Mouse (Mus musculus) heart, embryonic 12.5 days (tissue): Measurements from ENCODE around the gene Slc26a3. TPM values are rescaled to one million over a fixed set of nuclear protein-coding genes. Genes with fewer than 3 reads are reported as not detected.
"Not testable (repeated sequence)": the region's sequence is repeated elsewhere in the genome, so short reads cannot be mapped to it uniquely, and the experiment has no call there.

Experiments used
- ATAC-seq: fragments of 200-750 bp; cut with Nextera tagmentation; 2 replicates; pipeline ENCODE4 v1.8.0; 2017; ENCODE audit warnings: moderate TSS enrichment, moderate library complexity; ENCODE audit not compliant: insufficient number of reproducible peaks, low FRiP score
- H3K27ac ChIP-seq: fragments of 300-500 bp; sonication (generic); 2 replicates; pipeline ENCODE4 v1.5.1; 2016; ENCODE audit warnings: mild to moderate bottlenecking, moderate library complexity; ENCODE audit not compliant: poor library complexity, severe bottlenecking
- H3K27me3 ChIP-seq: fragments of 300-500 bp; sonication (generic); replicated peaks from 2 replicates; pipeline ENCODE4 v1.6.1; 2016; ENCODE audit warnings: mild to moderate bottlenecking, moderate library complexity
- H3K36me3 ChIP-seq: fragments of 300-500 bp; sonication (generic); 2 replicates; pipeline ENCODE4 v1.6.1; 2016; ENCODE audit warnings: mild to moderate bottlenecking, moderate library complexity
- H3K4me1 ChIP-seq: fragments of 300-500 bp; sonication (generic); replicated peaks from 2 replicates; pipeline ENCODE4 v1.6.1; 2016; ENCODE audit warnings: mild to moderate bottlenecking
- H3K4me2 ChIP-seq: fragments of 300-500 bp; sonication (generic); 2 replicates; pipeline ENCODE4 v1.6.1; 2016; ENCODE audit warnings: mild to moderate bottlenecking, moderate library complexity
- H3K4me3 ChIP-seq: fragments of 300-500 bp; sonication (generic); 2 replicates; pipeline ENCODE4 v1.5.1; 2016; ENCODE audit warnings: mild to moderate bottlenecking
- H3K9ac ChIP-seq: fragments of 300-500 bp; sonication (generic); 2 replicates; pipeline ENCODE4 v1.6.1; 2016; ENCODE audit warnings: mild to moderate bottlenecking, moderate library complexity
- H3K9me3 ChIP-seq: fragments of 300-500 bp; sonication (generic); replicated peaks from 2 replicates; pipeline ENCODE4 v1.6.1; 2016; ENCODE audit warnings: mild to moderate bottlenecking, moderate library complexity
- WGBS: fragments of 180-500 bp; shearing (Covaris S2); methylation state at CpG from one replicate; pipeline ENCODE4 v1.1.7; 2016; 5-methylcytosine and 5-hydroxymethylcytosine counted together
- polyA plus RNA-seq: library from polyadenylated mRNA; unstranded; fragments of >200 nt; fragmentation: Nextera tagmentation; extraction: Ambion mirVana; gene quantifications from 2 replicates; pipeline ENCODE4 v1.2.1, GENCODE M21; 2016

The Slc26a3 gene
- polyA plus RNA-seq, 1 experiment from 2014 or later: 0.10 TPM

- no peak for ATAC-seq
- no peak overlapping the region for H3K9ac ChIP-seq
- H3K4me1 ChIP-seq: peaks cover 6% of the 10 kb centered on the region; the same call in 1 of the 2 replicates
- 73% methylated on average over 3 of the region's 3 CpGs for WGBS
- no peak overlapping the region for H3K4me3 ChIP-seq
- H3K9me3 ChIP-seq: no peaks in the 10 kb centered on the region
- H3K27me3 ChIP-seq: no peaks in the 10 kb centered on the region
- H3K27ac ChIP-seq: no peak overlapping the region
- no peak overlapping the region for H3K4me2 ChIP-seq
- no peaks in the 10 kb centered on the region for H3K36me3 ChIP-seq
Observed at GRCm38 (mm10) chr12:31421901-31422574, 31.4 kb downstream of the Slc26a3 start.

DNA sequence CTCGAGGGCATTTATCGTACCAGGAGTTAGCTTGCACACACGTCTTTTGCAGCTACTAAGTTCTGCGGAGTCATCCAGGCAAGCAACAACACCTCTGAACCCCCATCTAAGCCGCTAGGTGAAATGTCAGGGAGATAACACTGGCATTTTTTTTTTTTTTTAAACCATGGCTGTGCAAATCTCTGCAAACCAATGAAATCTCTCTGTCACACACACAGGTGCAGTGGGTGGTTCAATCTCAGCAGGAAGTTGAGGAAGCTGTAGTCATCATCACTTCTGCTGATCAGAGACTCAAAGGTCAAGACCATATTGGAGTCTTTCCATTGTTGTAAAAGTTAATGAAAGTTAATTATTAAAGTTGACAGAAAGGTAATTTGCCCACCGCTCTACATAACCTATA, 47.1 kb downstream of the Slc26a3 start:
- Histone ChIP-seq H3K4me1 (no peaks in the 10 kb centered on the region), H3K4me2 (no peak overlapping the region), H3K9ac (no peak overlapping the region), H3K36me3 (no peaks in the 10 kb centered on the region), H3K27me3 (0 out of 2 replicates have a peak, but pooled peaks cover 1% of the 10 kb centered on the region), H3K4me3 (no peak overlapping the region), H3K9me3 (no peaks in the 10 kb centered on the region), H3K27ac (no peak overlapping the region)
- 52% methylated on average over 6 of the region's 6 CpGs for WGBS
- no peak for ATAC-seq

DNA sequence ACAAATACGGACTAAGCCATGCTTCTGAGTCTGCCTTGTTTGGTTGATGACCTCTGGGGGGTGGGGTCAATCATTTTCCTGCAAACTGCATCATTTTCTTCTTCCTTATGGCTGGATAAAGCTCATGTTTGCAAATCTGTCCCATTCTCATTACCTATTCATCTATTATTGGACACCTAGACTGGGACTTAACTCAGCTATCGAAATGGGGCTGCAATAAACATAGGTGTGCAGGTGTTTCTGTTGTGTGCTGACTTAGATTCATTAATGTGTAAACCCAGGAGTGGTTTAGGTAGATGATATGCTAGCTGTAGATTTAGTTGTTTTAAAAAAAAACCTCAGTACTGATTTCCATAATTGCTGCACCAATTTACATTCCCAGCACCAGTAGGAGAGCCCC, 48.9 kb downstream of the Slc26a3 start:
- 0 out of 2 replicates have a peak, but pooled peaks cover 7% of the 10 kb centered on the region for H3K27me3 ChIP-seq
- no peaks in the 10 kb centered on the region for H3K36me3 ChIP-seq
- H3K4me3 ChIP-seq: no peak overlapping the region
- no peak overlapping the region for H3K4me2 ChIP-seq
- H3K9me3 ChIP-seq: no peaks in the 10 kb centered on the region
- H3K9ac ChIP-seq: no peak overlapping the region
- peaks cover 10% of the 10 kb centered on the region for H3K4me1 ChIP-seq
- H3K27ac ChIP-seq: no peak overlapping the region
- WGBS: 76% methylated on average over 2 of the region's 2 CpGs
- ATAC-seq: no peak

GRCm38 (mm10) chr12:31444131-31444546, 53.5 kb downstream of the Slc26a3 start:
- H3K9ac ChIP-seq: no peak overlapping the region
- H3K9me3 ChIP-seq: no peaks in the 10 kb centered on the region
- H3K4me1 ChIP-seq: peaks cover 14% of the 10 kb centered on the region
- 0 out of 2 replicates have a peak, but pooled peaks cover 7% of the 10 kb centered on the region for H3K27me3 ChIP-seq
- H3K4me2 ChIP-seq: peak overlapping the region; percentile 66
- no peaks in the 10 kb centered on the region for H3K36me3 ChIP-seq
- H3K27ac ChIP-seq: no peak overlapping the region
- H3K4me3 ChIP-seq: peak overlapping the region; percentile 28
- under 1% methylated on average over 11 of the region's 11 CpGs for WGBS
- peak; percentile 69; the same call in 1 of the 2 replicates for ATAC-seq

DNA sequence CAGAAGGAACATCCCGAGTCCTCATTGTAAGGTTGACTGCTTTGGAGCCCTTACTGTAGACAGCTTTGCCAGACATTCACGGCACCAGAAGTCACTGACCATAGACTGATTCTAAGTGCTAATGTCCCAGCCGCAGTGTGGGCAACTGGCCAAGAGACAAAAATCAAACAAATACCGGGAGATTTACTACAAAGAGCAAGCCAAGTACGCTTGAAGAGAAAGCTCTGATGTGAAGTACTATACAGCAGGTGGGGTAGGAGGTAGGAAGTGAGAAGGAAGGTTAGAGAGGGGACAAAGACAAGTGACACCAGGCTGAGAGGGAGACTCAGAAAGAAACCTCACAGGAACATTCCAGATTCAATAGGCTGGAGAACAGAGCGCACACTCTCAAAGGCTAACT, 54.2 kb downstream of the Slc26a3 start:
- WGBS: 62% methylated on average over 6 of the region's 6 CpGs
- H3K4me1 ChIP-seq: peaks cover 14% of the 10 kb centered on the region
- no peaks in the 10 kb centered on the region for H3K9me3 ChIP-seq
- H3K4me3 ChIP-seq: no peak overlapping the region
- H3K27me3 ChIP-seq: 0 out of 2 replicates have a peak, but pooled peaks cover 7% of the 10 kb centered on the region
- no peak overlapping the region for H3K9ac ChIP-seq
- no peak overlapping the region for H3K27ac ChIP-seq
- no peak for ATAC-seq
- no peak overlapping the region for H3K4me2 ChIP-seq
- no peaks in the 10 kb centered on the region for H3K36me3 ChIP-seq

DNA sequence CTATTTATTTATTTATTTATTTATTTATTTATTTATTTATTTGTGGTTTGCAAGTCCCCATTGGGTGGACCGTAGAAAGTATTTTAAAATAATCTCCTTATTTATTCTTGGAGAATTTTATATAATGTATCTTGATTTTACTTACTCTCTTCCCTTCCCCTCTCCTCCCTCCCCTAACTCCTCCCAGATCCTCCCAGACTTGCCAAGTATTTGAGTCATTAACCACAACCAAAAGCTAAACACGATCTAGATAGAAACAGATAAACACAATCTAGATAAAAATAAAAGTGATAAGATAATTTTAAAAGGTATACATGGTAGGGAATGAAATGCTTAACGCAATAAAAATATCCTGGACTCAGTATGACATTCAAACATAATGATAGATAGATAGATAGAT, 58.7 kb downstream of the Slc26a3 start:
- Histone ChIP-seq H3K4me1 (peaks cover 10% of the 10 kb centered on the region; the same call in 1 of the 2 replicates), H3K4me3 (no peak overlapping the region), H3K9ac (no peak overlapping the region), H3K4me2 (no peak overlapping the region), H3K27me3 (0 out of 2 replicates have a peak, but pooled peaks cover 3% of the 10 kb centered on the region), H3K36me3 (no peaks in the 10 kb centered on the region), H3K9me3 (no peaks in the 10 kb centered on the region), H3K27ac (no peak overlapping the region)
- no peak for ATAC-seq
- 77% methylated on average over 3 of the region's 3 CpGs for WGBS

DNA sequence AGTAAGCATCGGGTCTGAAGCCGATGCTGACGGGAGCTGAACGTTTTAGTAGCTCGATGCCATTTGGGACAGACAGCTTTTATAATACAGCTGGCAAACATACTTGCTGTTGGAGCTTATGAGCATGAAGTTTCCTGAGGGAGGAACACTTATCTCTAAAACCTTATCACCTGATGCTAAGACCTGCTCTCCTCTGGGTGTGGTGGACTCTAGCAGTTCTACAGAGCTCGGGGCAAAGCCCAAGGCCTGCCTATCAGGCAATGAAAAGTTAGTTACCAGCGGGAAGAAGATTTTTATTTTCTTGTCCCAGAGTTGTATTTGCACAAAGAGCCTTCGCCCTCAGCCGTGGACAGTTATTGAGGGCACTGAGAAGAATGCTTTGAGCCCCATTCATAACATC, 65.6 kb downstream of the Slc26a3 start:
- H3K4me3 ChIP-seq: no peak overlapping the region
- ATAC-seq: no peak
- H3K4me1 ChIP-seq: no peaks in the 10 kb centered on the region
- no peak overlapping the region for H3K27ac ChIP-seq
- no peak overlapping the region for H3K4me2 ChIP-seq
- H3K9ac ChIP-seq: no peak overlapping the region
- no peaks in the 10 kb centered on the region for H3K36me3 ChIP-seq
- 78% methylated on average over 9 of the region's 9 CpGs for WGBS
- H3K9me3 ChIP-seq: no peaks in the 10 kb centered on the region
- H3K27me3 ChIP-seq: 0 out of 2 replicates have a peak, but pooled peaks cover 3% of the 10 kb centered on the region

- no peak for ATAC-seq
- Histone ChIP-seq H3K9me3 (no peaks in the 10 kb centered on the region), H3K4me1 (no peaks in the 10 kb centered on the region), H3K9ac (no peak overlapping the region), H3K4me3 (no peak overlapping the region), H3K27me3 (no peaks in the 10 kb centered on the region), H3K36me3 (no peaks in the 10 kb centered on the region), H3K27ac (no peak overlapping the region), H3K4me2 (no peak overlapping the region)
- WGBS: 60% methylated on average over 4 of the region's 4 CpGs
Observed at GRCm38 (mm10) chr12:31458474-31458873, 67.8 kb downstream of the Slc26a3 start.

DNA sequence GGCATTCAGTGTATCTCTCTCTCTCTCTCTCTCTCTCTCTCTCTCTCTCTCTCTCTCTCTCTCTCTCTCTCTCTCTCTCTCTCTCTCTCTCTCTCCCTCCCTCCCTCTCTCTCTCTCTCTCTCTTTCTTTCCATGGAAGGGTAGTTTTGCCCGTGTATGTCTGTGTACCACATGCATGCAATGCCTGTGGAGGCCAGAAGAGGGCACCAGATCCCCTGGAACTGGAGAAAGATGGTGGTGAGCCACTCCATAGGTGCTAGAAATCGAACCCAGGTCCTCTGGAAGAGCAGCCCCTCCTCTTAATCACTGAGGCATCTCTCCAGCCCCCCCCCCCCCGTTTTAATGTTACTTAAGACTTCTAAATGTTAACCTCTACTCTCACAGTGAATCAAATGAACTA, 69.6 kb downstream of the Slc26a3 start:
- 36% methylated on average over 3 of the region's 3 CpGs for WGBS
- not testable (repeated sequence) for H3K9me3 ChIP-seq, H3K27me3 ChIP-seq, H3K36me3 ChIP-seq, H3K4me1 ChIP-seq, ATAC-seq, H3K9ac ChIP-seq, H3K27ac ChIP-seq, H3K4me3 ChIP-seq, H3K4me2 ChIP-seq

- Histone ChIP-seq H3K4me3 (no peak overlapping the region), H3K9ac (no peak overlapping the region), H3K4me2 (no peak overlapping the region), H3K4me1 (peaks cover 4% of the 10 kb centered on the region), H3K36me3 (no peaks in the 10 kb centered on the region), H3K27ac (no peak overlapping the region), H3K27me3 (no peaks in the 10 kb centered on the region), H3K9me3 (no peaks in the 10 kb centered on the region)
- 85% methylated on average over 9 of the region's 9 CpGs for WGBS
- no peak for ATAC-seq
Observed at GRCm38 (mm10) chr12:31461371-31461770, 70.7 kb downstream of the Slc26a3 start.

DNA sequence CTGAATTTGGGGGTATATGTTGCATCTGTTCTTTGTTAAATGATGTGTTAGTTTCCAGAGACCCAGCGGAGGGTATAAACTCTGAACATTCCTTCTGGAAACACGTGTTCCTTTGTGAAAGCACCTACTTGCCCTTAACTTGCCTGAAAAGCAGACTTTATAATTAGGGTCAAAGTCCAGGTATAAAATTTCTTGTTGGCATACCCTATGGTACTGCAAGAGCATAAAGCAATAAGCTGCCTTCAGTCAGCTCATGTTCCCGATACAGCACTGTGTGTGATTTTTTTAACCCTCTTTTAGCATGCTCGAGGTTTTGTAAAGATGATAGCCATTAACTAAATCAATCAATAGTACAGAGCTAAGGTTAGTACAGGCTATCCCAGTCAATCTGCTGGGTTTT, 71.9 kb downstream of the Slc26a3 start:
- Histone ChIP-seq H3K9ac (no peak overlapping the region), H3K4me2 (no peak overlapping the region), H3K27me3 (no peaks in the 10 kb centered on the region), H3K36me3 (no peaks in the 10 kb centered on the region), H3K27ac (no peak overlapping the region), H3K4me1 (peaks cover 4% of the 10 kb centered on the region), H3K4me3 (no peak overlapping the region), H3K9me3 (no peaks in the 10 kb centered on the region)
- 75% methylated on average over 4 of the region's 4 CpGs for WGBS
- no peak for ATAC-seq

DNA sequence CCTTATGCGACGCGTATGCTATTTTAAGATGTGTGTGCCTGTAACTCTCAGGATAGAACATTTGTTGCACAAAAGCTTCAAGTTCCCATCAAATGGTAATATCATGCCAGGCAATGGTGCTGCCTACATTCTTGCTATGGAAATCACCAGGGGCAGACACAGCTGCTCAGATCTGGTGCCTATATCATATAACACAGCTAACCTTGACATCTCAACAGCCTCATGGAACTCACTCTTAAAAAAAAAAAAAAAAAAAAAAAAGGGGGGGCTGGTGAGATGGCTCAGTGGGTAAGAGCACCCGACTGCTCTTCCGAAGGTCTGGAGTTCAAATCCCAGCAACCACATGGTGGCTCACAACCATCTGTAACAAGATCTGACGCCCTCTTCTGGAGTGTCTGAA, 87.5 kb downstream of the Slc26a3 start:
- not testable (repeated sequence) for H3K27me3 ChIP-seq, H3K9me3 ChIP-seq, H3K4me3 ChIP-seq, H3K36me3 ChIP-seq, H3K9ac ChIP-seq, H3K4me1 ChIP-seq, H3K27ac ChIP-seq, ATAC-seq, H3K4me2 ChIP-seq
- WGBS: 91% methylated on average over 4 of the region's 6 CpGs
